Mouse (Mus musculus) adipocyte (in vitro differentiated cells): Measurements from ENCODE around the gene Tnnt2.

Experiments
- DNase-seq: peaks from one replicate; pipeline ENCODE4 v3.0.0-alpha.2; 2016; ENCODE audit warnings: low spot score

The Tnnt2 gene

GRCm38 (mm10) chr1:135899991-135900515 is 63.9 kb downstream of the Tnnt2 start:
- no peak for DNase-seq
